Mouse (Mus musculus) left cerebral cortex, adult 2 months (tissue): ENCODE data around the gene Lrrc23. TPM values are rescaled to one million over a fixed set of nuclear protein-coding genes. Genes with fewer than 3 reads are reported as not detected.

Source experiments
- DNase-seq, 2 experiments: peaks; one replicate each; pipeline ENCODE4 v3.0.0; 2021 to 2022; ENCODE audit warnings: low spot score in 2 of 2, mixed read lengths in 1 of 2; ENCODE audit errors: extremely low spot score in 1 of 2
- H3K27ac ChIP-seq: fragments of 200-600 bp; 2 replicates; pipeline ENCODE4 v1.8.1; 2022
- H3K4me3 ChIP-seq: fragments of 200-600 bp; 2 replicates; pipeline ENCODE4 v1.8.1; 2022
- CTCF ChIP-seq: fragments of 200-600 bp; IDR thresholded peaks from 2 replicates; pipeline ENCODE4 v1.8.1; 2022; ENCODE audit warnings: antibody characterized with exemption, mild to moderate bottlenecking, moderate library complexity
- intact Hi-C: fragments of 180-260 bp; cut with DNase I; formaldehyde crosslinking; loops from one replicate; pipeline ENCODE4 v1.15.1; 2025
- long read RNA-seq, 2 experiments: library from polyadenylated mRNA; stranded (forward); transcript quantifications; one replicate each; pipeline ENCODE4 v2.0.0; 2021; ENCODE audit warnings: borderline mapping rate in 2 of 2
- total RNA-seq, 2 experiments: library from RNA; stranded (reverse); gene quantifications; 2 replicates each; pipeline ENCODE4 v1.2.3; 2021

The Lrrc23 gene
- 1 to 10 TPM; 1.6 to 1.9 TPM for total RNA-seq
- long read RNA-seq, experiment 1, partial matches to known transcripts: 0 of 1 reads
- long read RNA-seq, experiment 1, other reads (novel, unspliced or antisense): 1 of 1 reads
- long read RNA-seq, experiment 2, partial matches to known transcripts: 0 of 1 reads
- long read RNA-seq, experiment 2, other reads (novel, unspliced or antisense): 1 of 1 reads

GRCm38 (mm10) chr6:124779222-124779983 is at the start of gene Lrrc23:
Gene Lrrc23, minus strand, starts transcription at chr6:124779727.
- intact Hi-C loops: no loop called here
- H3K4me3 ChIP-seq: peak within 1 kb of the TSS; percentile 36
- peak in 1 of 2 experiments; percentile 36 for DNase-seq
- 0 out of 2 replicates have a peak within 1 kb of the TSS, but pooled peaks have one; percentile 44 for H3K27ac ChIP-seq
- TF ChIP-seq CTCF: no peak

- H3K27ac ChIP-seq: peak overlapping the region; percentile 54
Observed at GRCm38 (mm10) chr6:124828101-124828592, 48.6 kb upstream of the Lrrc23 start.

DNA sequence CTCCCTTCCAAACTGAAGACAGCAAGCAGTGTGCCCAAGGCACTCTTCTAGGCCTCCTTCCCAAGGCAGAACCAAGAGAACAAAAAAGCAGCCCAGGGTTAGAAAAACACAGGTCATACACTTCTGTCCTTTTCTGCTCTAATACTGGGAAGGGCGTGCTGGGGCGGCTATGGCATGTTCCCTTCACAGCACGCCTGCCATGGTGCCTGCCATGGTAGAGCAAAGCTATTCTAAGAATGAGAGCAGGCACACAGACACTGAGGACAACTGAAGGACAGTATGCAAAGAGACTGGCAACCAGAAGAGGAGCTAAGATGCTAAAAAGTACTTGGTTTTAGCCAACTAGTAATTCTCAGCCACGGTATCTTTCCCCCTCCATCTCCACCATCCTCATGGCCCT is 42.5 kb upstream of the Lrrc23 start:
- no peak for TF ChIP-seq CTCF
- intact Hi-C loops: no loop called here

More at GRCm38 (mm10) chr6:124828101-124828592, 48.6 kb upstream of the Lrrc23 start:
- peak in 1 of 2 experiments; percentile 34 for DNase-seq
- peak overlapping the region; percentile 71 for H3K4me3 ChIP-seq
- intact Hi-C loops: loop anchor here (1.0 kb wide), 1 partner anchor 14 kb away; the partner anchor contains the start of gene Tpi1
- no peak for TF ChIP-seq CTCF

GRCm38 (mm10) chr6:124820891-124821290 is 41.4 kb upstream of the Lrrc23 start:
- H3K4me3 ChIP-seq: no peak overlapping the region
- no peak for TF ChIP-seq CTCF
- no peak for DNase-seq
- H3K27ac ChIP-seq: no peak overlapping the region
- intact Hi-C loops: no loop called here

More for the DNA sequence above, 42.5 kb upstream of the Lrrc23 start:
- no peak overlapping the region for H3K27ac ChIP-seq
- no peak overlapping the region for H3K4me3 ChIP-seq
- no peak for DNase-seq

DNA sequence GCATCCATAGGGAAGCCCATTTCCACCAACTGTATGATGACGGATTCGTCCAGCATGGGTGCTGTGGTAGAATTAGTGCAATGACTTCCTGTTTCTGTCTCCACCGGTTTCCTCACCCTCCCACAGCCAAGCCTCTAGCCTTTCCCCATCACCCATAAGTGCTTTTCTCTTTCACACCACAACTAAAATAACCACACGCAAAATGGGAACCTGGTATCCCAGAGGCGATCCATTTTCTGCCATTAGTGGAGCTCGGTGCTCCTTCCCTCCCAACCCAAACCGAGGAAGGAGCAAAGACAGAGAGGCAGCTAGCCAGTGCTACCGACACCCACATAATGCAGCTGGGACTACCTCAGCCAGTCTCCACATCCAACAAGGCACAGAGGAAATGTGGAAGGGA is 38.4 kb upstream of the Lrrc23 start:
- DNase-seq: peak in 1 of 2 experiments; percentile 9

DNA sequence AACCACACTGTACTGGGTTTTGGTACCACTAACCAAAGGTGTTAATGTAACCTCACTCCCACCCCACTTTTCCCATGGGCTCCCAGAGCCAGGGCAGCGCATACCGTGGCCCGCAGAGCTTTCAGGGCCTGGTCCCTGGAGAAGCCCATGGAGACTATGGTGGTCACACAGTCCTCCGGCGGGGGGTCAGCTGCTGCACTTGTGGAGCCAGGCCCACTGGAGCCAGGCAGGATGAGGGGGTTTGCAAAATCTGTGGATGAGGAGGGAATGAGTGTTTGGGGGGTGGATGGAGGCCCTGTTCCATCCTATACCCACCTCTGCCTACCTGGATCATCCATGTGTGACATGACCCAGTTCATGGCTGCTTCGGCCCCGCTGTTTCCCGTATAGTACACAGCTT is 38.0 kb upstream of the Lrrc23 start:
- no peak for TF ChIP-seq CTCF
- intact Hi-C loops: no loop called here
- Histone ChIP-seq H3K4me3 (no peak overlapping the region), H3K27ac (peak overlapping the region; percentile 58; the same call in 1 of the 2 replicates)
- DNase-seq: peak in 1 of 2 experiments; percentile 7

More for the DNA sequence above, 38.4 kb upstream of the Lrrc23 start:
- no peak for TF ChIP-seq CTCF
- H3K4me3 ChIP-seq: no peak overlapping the region
- intact Hi-C loops: no loop called here
- peak overlapping the region; percentile 58 for H3K27ac ChIP-seq

DNA sequence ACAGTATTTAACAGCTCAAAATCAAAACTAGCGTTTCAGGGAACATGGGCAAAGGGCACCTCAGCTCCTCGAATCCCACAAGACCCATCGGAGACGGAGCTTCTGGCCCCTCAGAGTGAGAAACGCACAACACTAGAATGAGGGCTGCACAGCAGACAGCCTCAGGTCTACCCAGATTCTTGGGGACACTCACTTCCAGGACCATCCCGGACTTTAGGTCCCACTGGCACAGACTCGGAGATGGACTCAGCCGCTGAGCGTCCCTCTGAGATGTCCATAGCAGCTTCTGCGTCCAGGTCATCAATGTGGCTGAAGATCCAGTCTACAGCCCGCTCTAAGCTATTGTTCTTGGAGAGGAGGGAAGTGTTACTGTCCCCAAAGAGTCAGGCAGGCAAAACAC is 37.6 kb upstream of the Lrrc23 start:
- TF ChIP-seq CTCF: no peak
- H3K4me3 ChIP-seq: no peak overlapping the region
- peak in 1 of 2 experiments; percentile 7 for DNase-seq
- no peak overlapping the region; the same call in 1 of the 2 replicates for H3K27ac ChIP-seq
- intact Hi-C loops: no loop called here

DNA sequence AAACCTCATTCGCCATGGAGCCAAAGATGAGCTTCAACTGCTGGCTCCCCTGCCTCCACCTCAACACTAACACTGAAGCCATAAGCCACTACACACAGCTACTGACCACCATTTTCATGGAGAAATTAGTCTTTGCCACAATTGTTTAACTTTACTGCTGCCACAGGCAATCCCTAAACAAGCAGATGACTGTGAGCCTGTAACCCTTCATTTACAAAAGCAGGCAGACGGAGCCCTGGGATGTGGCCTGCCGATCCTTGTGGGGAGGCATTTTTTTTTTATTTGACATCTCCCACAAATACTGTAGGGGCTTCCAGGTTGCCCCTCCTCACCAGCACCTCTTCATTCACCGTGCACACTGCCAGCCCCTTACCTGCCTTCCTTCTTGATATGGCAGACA is 37.1 kb upstream of the Lrrc23 start:
- H3K27ac ChIP-seq: no peak overlapping the region
- H3K4me3 ChIP-seq: no peak overlapping the region
- no peak for TF ChIP-seq CTCF
- intact Hi-C loops: no loop called here
- DNase-seq: no peak

- intact Hi-C loops: loop anchor here (1.0 kb wide), 1 partner anchor 13 kb away; no protein-coding TSS in a partner anchor
- no peak for DNase-seq
- H3K4me3 ChIP-seq: no peak overlapping the region
- H3K27ac ChIP-seq: no peak overlapping the region
- no peak for TF ChIP-seq CTCF
Observed at GRCm38 (mm10) chr6:124814858-124815774, 35.6 kb upstream of the Lrrc23 start.

- intact Hi-C loops: loop anchor here (1.0 kb wide), 1 partner anchor 14 kb away; no protein-coding TSS in a partner anchor
- peak overlapping the region; percentile 95 for H3K27ac ChIP-seq
- H3K4me3 ChIP-seq: peak overlapping the region; percentile 90
- no peak for DNase-seq
- TF ChIP-seq CTCF: no peak
Observed at GRCm38 (mm10) chr6:124814448-124814847, 34.9 kb upstream of the Lrrc23 start.

- no peak for TF ChIP-seq CTCF
- intact Hi-C loops: loop anchor here (1.0 kb wide), 1 partner anchor 14 kb away; no protein-coding TSS in a partner anchor
- peak; percentile 85 to 89 for DNase-seq
- peak within 1 kb of the TSS; percentile 95 for H3K27ac ChIP-seq
- H3K4me3 ChIP-seq: peak within 1 kb of the TSS; percentile 90
Observed at GRCm38 (mm10) chr6:124813933-124814332, 34.4 kb upstream of the Lrrc23 start, which contains the start of gene Tpi1. Gene Tpi1, minus strand, starts transcription at chr6:124814296.
